Mouse (Mus musculus) hindbrain, embryonic 14.5 days (tissue): ENCODE data around the gene Wdr90. TPM values are rescaled to one million over a fixed set of nuclear protein-coding genes. Genes with fewer than 3 reads are reported as not detected.

Source experiments
- ATAC-seq: fragments of 200-750 bp; cut with Nextera tagmentation; 2 replicates; pipeline ENCODE4 v1.8.0; 2017; ENCODE audit warnings: moderate number of reproducible peaks, mild to moderate bottlenecking, moderate TSS enrichment, moderate library complexity; ENCODE audit not compliant: low FRiP score
- DNase-seq: peaks from one replicate; pipeline ENCODE4 v3.0.0-alpha.2; 2015; ENCODE audit warnings: low spot score
- H3K27ac ChIP-seq: fragments of 300-500 bp; sonication (generic); 2 replicates; pipeline ENCODE4 v1.5.1; 2014; ENCODE audit warnings: mild to moderate bottlenecking, moderate library complexity
- H3K27me3 ChIP-seq: fragments of 300-500 bp; sonication (generic); 2 replicates; pipeline ENCODE4 v1.6.1; 2014; ENCODE audit warnings: mild to moderate bottlenecking, low read length, mixed read lengths; ENCODE audit not compliant: control insufficient read depth, insufficient read depth
- H3K36me3 ChIP-seq: fragments of 300-500 bp; sonication (generic); replicated peaks from 2 replicates; pipeline ENCODE4 v1.6.1; 2014; ENCODE audit not compliant: control insufficient read depth, insufficient read depth
- H3K4me1 ChIP-seq: fragments of 300-500 bp; sonication (generic); replicated peaks from 2 replicates; pipeline ENCODE4 v1.6.1; 2014; ENCODE audit warnings: antibody characterized with exemption, low read length, mixed read lengths; ENCODE audit not compliant: control insufficient read depth, insufficient read depth
- H3K4me2 ChIP-seq: fragments of 300-500 bp; sonication (generic); replicated peaks from 2 replicates; pipeline ENCODE4 v1.6.1; 2014; ENCODE audit warnings: mild to moderate bottlenecking, moderate library complexity
- H3K4me3 ChIP-seq: fragments of 300-500 bp; sonication (generic); replicated peaks from 2 replicates; pipeline ENCODE4 v1.5.1; 2014; ENCODE audit warnings: mild to moderate bottlenecking, low read length
- H3K9ac ChIP-seq: fragments of 300-500 bp; sonication (generic); 2 replicates; pipeline ENCODE4 v1.6.1; 2014
- H3K9me3 ChIP-seq: fragments of 300-500 bp; sonication (generic); 2 replicates; pipeline ENCODE4 v1.6.1; 2016; ENCODE audit warnings: low read length; ENCODE audit not compliant: control insufficient read depth
- WGBS: fragments of 180-500 bp; shearing (Covaris S2); extraction: QIAGEN DNeasy Blood & Tissue Kit; methylation state at CpG from one replicate; pipeline ENCODE4 v1.1.7; 2014; 5-methylcytosine and 5-hydroxymethylcytosine counted together
- polyA plus RNA-seq: library from polyadenylated mRNA; unstranded; fragments of >200 nt; fragmentation: Nextera tagmentation; extraction: Ambion mirVana; gene quantifications from 2 replicates; pipeline ENCODE4 v1.2.1, GENCODE M21; 2014

Gene Wdr90
- polyA plus RNA-seq, 1 experiment from 2014 or later: 13.1 TPM

DNA sequence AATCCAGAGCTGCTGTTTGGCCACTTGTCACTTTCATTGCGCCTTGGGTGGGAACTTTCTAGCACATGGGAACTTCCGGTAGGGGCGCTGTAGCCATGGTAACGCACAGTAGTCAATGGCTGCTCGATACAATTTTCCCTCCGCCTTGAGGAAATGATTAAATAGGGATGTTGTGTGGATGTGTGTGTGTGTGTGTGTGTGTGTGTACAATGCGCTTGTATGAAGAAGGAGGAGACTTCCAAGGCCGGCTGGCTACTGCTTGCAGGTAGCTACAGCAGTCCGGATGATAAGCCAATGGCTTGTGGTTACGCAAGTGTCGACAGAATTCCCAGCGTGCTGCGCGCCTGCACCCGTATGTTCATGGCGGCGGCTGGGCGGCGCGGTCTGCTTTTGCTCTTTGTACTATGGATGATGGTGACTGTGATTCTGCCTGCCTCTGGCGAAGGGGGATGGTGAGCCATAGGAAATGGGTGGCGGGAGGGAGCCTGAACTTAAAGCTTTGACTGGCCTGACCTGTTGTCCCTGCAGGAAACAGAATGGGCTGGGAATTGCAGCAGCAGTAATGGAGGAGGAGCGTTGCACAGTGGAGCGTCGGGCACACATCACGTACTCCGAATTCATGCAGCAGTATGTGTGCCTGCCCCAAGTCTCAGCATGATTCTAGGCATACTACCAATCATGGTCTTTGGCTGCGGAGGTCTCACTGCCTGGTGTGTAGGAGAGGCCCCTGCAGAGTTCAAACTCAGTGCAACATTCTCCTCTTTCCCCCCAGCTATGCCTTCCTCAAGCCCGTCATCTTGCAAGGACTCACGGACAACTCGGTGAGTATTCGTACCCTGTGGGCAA is 32.4 kb downstream of the Wdr90 start, which contains the start of gene Jmjd8:
TSS of gene Jmjd8 (plus strand) at position 156 of the 846 bp plus-strand sequence.
- Histone ChIP-seq H3K4me3 (peak within 1 kb of the TSS; percentile 62), H3K4me2 (peak within 1 kb of the TSS; percentile 95), H3K9ac (peak within 1 kb of the TSS; percentile 90), H3K36me3 (peaks cover 45% of the 10 kb centered on the region), H3K27me3 (no peaks in the 10 kb centered on the region), H3K4me1 (peaks cover 65% of the 10 kb centered on the region), H3K9me3 (no peaks in the 10 kb centered on the region), H3K27ac (peak within 1 kb of the TSS; percentile 92)
- WGBS: under 1% methylated on average over 32 of the region's 32 CpGs
- DNase-seq (peak; percentile 84), ATAC-seq (peak; percentile 58)

DNA sequence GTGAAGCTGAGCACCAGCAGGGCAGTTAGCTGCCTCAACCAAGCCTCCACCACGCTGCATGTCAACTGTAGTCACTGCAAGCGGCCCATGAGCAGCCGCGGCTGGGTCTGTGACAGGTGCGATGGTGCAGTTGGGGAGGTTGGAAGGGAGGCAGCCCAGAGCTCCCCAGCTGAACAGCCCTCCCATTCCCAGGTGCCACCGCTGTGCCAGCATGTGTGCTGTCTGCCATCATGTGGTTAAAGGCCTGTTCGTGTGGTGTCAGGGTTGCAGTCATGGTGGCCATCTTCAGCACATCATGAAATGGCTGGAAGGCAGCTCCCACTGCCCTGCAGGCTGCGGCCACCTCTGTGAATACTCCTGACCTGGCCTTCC is 33.1 kb downstream of the Wdr90 start:
- 84% methylated on average over 8 of the region's 8 CpGs for WGBS
- Histone ChIP-seq H3K9ac (peak overlapping the region; percentile 90), H3K9me3 (no peaks in the 10 kb centered on the region), H3K4me2 (peak overlapping the region; percentile 95), H3K4me3 (peak overlapping the region; percentile 62), H3K36me3 (peaks cover 45% of the 10 kb centered on the region), H3K27me3 (no peaks in the 10 kb centered on the region), H3K4me1 (peaks cover 61% of the 10 kb centered on the region), H3K27ac (peak overlapping the region; percentile 92; the same call in 1 of the 2 replicates)
- DNase-seq (no peak), ATAC-seq (no peak)

DNA sequence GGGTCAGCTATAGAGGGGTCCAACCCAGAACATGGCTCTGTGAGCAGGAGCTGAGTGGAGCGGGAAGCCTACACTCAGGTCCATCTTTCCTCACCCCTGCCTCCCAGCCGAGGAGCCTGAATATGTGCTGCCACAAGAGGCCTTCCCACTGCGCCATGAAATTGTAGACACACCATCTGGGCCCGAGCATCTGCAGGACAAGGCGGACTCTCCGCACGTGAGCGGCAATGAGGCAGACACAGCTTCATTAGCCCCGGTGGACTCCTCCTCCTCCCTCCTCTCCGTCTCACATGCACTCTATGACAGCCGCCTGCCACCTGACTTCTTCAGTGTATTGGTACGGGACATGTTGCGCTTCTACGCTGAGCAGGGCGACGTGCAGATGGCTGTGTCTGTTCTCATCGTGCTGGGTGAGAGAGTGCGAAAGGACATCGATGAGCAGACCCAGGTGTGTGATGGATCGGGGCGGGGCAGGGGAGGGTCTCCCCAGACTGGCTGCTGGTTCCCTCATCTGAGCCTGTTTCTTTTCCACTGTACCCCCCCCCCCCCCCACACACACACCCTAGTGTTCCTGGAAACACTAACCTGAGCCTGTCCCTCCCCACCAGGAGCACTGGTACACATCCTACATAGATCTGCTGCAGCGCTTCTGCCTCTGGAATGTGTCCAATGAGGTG is 33.6 kb downstream of the Wdr90 start:
- no peak overlapping the region for H3K27ac ChIP-seq
- H3K4me2 ChIP-seq: no peak overlapping the region
- H3K4me3 ChIP-seq: no peak overlapping the region
- DNase-seq: no peak
- H3K9ac ChIP-seq: 0 out of 2 replicates have a peak overlapping the region, but pooled peaks have one; percentile 90
- peaks cover 45% of the 10 kb centered on the region for H3K36me3 ChIP-seq
- H3K4me1 ChIP-seq: peaks cover 61% of the 10 kb centered on the region
- H3K9me3 ChIP-seq: no peaks in the 10 kb centered on the region
- H3K27me3 ChIP-seq: no peaks in the 10 kb centered on the region
- WGBS: 91% methylated on average over 22 of the region's 22 CpGs
- ATAC-seq: no peak

DNA sequence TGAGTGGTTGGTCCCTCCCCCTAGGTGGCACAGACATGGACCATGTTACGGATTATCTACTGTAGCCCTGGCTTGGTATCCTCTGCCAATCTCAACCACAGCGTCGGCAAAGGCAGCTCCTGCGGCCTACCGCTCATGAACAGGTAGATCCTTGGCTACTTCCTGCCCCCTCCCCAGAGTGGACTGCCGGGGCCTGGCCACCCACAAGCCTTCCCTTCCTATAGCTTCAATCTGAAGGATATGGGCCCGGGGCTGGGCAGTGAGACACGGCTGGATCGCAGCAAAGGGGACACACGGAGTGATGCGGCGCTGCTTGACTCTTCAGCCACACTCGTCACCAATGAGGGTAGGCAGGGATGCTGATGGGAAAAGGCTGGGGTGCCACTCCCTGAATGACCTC is 34.3 kb downstream of the Wdr90 start:
- H3K4me1 ChIP-seq: peaks cover 58% of the 10 kb centered on the region
- H3K27ac ChIP-seq: no peak overlapping the region
- WGBS: 95% methylated on average over 13 of the region's 13 CpGs
- no peak overlapping the region for H3K9ac ChIP-seq
- no peaks in the 10 kb centered on the region for H3K27me3 ChIP-seq
- no peaks in the 10 kb centered on the region for H3K9me3 ChIP-seq
- no peak overlapping the region for H3K4me3 ChIP-seq
- ATAC-seq: no peak
- no peak overlapping the region for H3K4me2 ChIP-seq
- peaks cover 45% of the 10 kb centered on the region for H3K36me3 ChIP-seq
- no peak for DNase-seq

DNA sequence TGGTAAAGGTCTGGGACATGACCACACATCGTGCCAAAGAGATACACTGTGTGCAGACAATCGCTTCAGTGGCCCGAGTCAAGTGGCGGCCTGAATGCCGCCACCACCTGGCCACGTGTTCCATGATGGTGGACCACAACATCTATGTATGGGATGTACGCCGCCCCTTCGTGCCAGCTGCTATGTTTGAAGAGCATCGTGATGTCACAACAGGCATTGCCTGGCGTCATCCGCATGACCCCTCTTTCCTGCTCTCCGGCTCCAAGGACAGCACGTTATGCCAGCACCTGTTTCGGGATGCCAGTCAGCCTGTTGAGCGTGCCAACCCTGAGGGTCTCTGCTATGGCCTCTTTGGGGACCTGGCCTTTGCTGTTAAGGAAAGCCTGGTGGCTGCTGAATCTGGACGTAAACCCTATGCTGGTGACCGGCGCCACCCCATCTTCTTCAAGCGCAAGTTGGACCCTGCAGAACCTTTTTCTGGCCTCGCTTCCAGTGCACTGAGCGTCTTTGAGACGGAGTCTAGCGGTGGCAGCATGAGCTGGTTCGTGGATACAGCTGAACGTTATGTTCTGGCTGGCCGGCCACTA is 35.2 kb downstream of the Wdr90 start:
- no peak for DNase-seq
- H3K4me3 ChIP-seq: no peak overlapping the region
- no peak overlapping the region for H3K9ac ChIP-seq
- no peak overlapping the region for H3K4me2 ChIP-seq
- WGBS: 96% methylated on average over 27 of the region's 27 CpGs
- no peaks in the 10 kb centered on the region for H3K27me3 ChIP-seq
- ATAC-seq: no peak
- no peaks in the 10 kb centered on the region for H3K9me3 ChIP-seq
- peaks cover 49% of the 10 kb centered on the region for H3K4me1 ChIP-seq
- peaks cover 38% of the 10 kb centered on the region for H3K36me3 ChIP-seq
- H3K27ac ChIP-seq: no peak overlapping the region

DNA sequence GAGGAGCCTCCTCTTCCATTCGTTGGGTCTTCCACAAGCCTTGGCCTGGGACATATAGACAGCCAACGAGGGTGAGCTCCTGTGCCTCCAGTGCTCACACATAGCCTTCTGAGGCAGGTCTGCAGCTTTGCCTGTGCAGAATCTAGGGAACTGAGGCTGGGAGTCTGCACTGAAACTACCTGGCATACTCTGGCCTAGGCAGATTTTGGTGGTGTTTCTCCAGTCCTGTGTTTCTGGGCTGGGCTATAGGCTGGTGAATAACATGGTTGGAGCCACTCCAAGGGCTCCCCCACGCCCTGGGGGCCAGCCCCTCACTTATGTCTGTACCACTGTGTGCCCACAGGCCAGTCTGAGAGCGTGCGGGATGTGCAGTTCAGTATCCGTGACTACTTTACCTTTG is 36.0 kb downstream of the Wdr90 start:
- no peak for ATAC-seq
- Histone ChIP-seq H3K4me1 (peaks cover 42% of the 10 kb centered on the region), H3K9me3 (no peaks in the 10 kb centered on the region), H3K4me2 (peak overlapping the region; percentile 99; the same call in 1 of the 2 replicates), H3K27ac (no peak overlapping the region), H3K27me3 (no peaks in the 10 kb centered on the region), H3K9ac (no peak overlapping the region), H3K36me3 (peaks cover 31% of the 10 kb centered on the region), H3K4me3 (no peak overlapping the region)
- no peak for DNase-seq
- 88% methylated on average over 6 of the region's 6 CpGs for WGBS

DNA sequence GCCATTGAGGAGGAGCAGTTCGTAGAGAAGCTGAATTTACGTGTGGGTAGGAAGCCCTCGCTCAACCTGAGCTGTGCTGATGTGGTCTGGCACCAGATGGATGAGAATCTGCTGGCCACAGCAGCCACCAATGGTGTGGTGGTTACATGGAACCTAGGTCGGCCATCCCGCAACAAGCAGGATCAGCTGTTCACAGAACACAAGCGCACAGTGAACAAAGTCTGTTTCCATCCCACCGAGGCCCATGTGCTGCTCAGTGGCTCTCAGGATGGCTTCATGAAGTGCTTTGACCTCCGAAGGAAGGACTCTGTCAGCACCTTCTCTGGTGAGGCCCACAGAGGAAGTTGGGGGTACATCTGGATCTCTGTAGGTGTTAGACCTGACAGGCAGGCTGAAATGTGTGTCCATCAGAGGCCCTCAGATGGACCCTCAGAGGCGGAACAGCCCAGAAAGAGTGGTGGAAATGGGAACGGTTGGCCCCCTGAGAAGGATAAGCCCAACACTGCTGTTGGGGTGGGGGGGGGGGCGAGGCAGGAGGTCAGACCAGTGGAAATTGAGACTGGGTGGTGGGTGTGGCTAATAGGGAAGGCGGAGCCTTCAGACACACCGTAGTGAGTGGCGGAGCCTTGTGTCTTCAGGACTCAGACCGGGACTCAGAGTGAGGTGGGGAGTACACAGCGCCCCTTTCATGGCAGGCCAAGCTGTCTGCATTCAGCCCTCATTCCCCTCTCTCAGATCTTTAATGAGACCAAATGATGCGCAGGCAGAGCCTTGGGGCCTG is 36.7 kb downstream of the Wdr90 start:
- H3K4me1 ChIP-seq: peaks cover 35% of the 10 kb centered on the region
- WGBS: 77% methylated on average over 17 of the region's 17 CpGs
- H3K9ac ChIP-seq: peak overlapping the region; percentile 82
- H3K36me3 ChIP-seq: peaks cover 33% of the 10 kb centered on the region
- H3K27ac ChIP-seq: no peak overlapping the region
- DNase-seq (no peak), ATAC-seq (no peak)
- H3K4me3 ChIP-seq: peak overlapping the region; percentile 68
- no peaks in the 10 kb centered on the region for H3K27me3 ChIP-seq
- H3K4me2 ChIP-seq: peak overlapping the region; percentile 99
- no peaks in the 10 kb centered on the region for H3K9me3 ChIP-seq

DNA sequence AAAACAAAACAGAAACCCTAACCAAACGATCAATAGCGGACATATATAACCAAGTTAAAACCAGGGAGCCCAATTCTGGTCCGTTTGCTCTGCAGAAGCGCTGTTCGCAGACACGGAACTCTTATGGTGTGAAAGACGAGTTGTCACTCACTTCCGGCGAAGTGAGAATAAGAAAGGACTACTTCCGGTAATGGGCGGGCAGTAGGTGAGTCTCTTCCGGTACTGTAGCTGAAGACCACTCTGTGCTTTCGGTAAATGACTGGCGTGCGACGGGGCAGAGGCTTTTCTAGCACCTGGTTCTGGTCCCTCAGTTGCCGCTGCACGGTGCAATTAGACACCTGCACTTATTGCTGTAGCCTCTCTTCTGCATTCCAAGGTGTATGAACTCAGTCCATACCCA is 37.8 kb downstream of the Wdr90 start, which contains the start of gene Wdr24:
TSS of gene Wdr24 (plus strand) at position 176 of the 400 bp plus-strand sequence.
- Histone ChIP-seq H3K27ac (peak within 1 kb of the TSS; percentile 76), H3K9ac (peak within 1 kb of the TSS; percentile 82), H3K4me3 (peak within 1 kb of the TSS; percentile 68), H3K27me3 (peaks cover 11% of the 10 kb centered on the region; the same call in 1 of the 2 replicates), H3K4me1 (peaks cover 32% of the 10 kb centered on the region), H3K9me3 (no peaks in the 10 kb centered on the region), H3K4me2 (peak within 1 kb of the TSS; percentile 99), H3K36me3 (peaks cover 44% of the 10 kb centered on the region)
- WGBS: under 1% methylated on average over 18 of the region's 18 CpGs
- ATAC-seq (peak; percentile 80), DNase-seq (peak; percentile 86)
